Mouse (Mus musculus) limb, embryonic 11.5 days (tissue): ENCODE data around the gene D3Ertd751e. TPM values are rescaled to one million over a fixed set of nuclear protein-coding genes. Genes with fewer than 3 reads are reported as not detected.

ENCODE experiments used
- polyA plus RNA-seq: library from polyadenylated mRNA; unstranded; fragments of >200 nt; fragmentation: Nextera tagmentation; extraction: Ambion mirVana; gene quantifications from 2 replicates; pipeline ENCODE4 v1.2.1, GENCODE M21; 2014

Gene D3Ertd751e
- polyA plus RNA-seq, 1 experiment from 2014 or later = 20.4 TPM

Other genes starting within 250 kb of the D3Ertd751e start
- gene Jade1, start 186.9 kb upstream of the D3Ertd751e start, polyA plus RNA-seq = 13.7 and 13.8 TPM in 2 replicates
- 27.3 and 28.7 TPM in 2 replicates for gene Sclt1, start 97 bp upstream of the D3Ertd751e start, polyA plus RNA-seq